25 mouse cellular contexts compared by ENCODE assay signal in the genomic region with DNA sequence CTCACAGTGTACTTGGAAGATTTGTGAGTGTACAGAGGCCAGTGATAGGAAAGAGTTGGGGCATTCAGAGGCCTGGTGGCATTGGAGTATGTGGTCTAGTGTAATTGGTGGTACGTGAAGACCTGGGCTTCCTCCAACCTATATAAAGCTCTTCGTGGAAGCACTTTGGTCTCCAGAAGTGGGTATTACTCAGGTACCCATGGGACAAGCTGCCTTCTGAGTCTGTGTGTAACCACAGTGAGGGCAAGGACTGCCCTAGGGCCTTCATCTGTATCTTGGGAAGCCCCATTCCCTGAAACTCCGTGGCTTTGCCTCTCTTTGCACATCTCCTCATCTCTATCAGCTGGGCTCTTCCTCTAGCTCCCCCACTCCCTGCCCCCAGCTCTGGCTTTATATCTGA.
DNase-seq lines count a peak whose midpoint lies in the region; ATAC-seq lines count a peak whose summit lies in the region.
"Had no signal": no experiment of that assay in that cellular context is flagged by ENCODE, and none has a peak within 500 bp of the region (broad histone marks: within the 10 kb centered on the region; RNA-seq: fewer than 3 reads in every experiment).

No protein-coding gene starts in this region.

- no peak for ATAC-seq in heart, embryonic 11.5 days (replicated peaks; ENCODE audit: insufficient number of reproducible peaks, low FRiP score, low TSS enrichment)
- no peak for ATAC-seq in hindbrain, embryonic 13.5 days (ENCODE audit: low FRiP score)
- ATAC-seq in hindbrain, embryonic 11.5 days (ENCODE audit: low FRiP score): no peak
- ATAC-seq: activated CD4-positive, CD25-positive, alpha-beta regulatory T cell, adult 4 months; forebrain, embryonic 14.5 days; forebrain, embryonic 16.5 days; Patski had no signal

- no peak overlapping the region for H3K27ac ChIP-seq in heart, embryonic 11.5 days (ENCODE audit: low read depth, low read length)
- peak overlapping the region; percentile 52 for H3K27ac ChIP-seq in hindbrain, embryonic 13.5 days
- no peak overlapping the region for H3K27ac ChIP-seq in hindbrain, embryonic 11.5 days (ENCODE audit: low read depth, low read length)
- H3K27ac ChIP-seq: embryonic facial prominence, embryonic 13.5 days; embryonic facial prominence, embryonic 15.5 days; forebrain, embryonic 10.5 days; forebrain, embryonic 12.5 days had no signal

- no peak overlapping the region for H3K9ac ChIP-seq in heart, embryonic 11.5 days (ENCODE audit: low read depth, low read length)
- no peak overlapping the region for H3K9ac ChIP-seq in hindbrain, embryonic 13.5 days
- no peak overlapping the region for H3K9ac ChIP-seq in hindbrain, embryonic 11.5 days (ENCODE audit: low read depth, low read length)
- H3K9ac ChIP-seq: embryonic facial prominence, embryonic 13.5 days; embryonic facial prominence, embryonic 15.5 days; forebrain, embryonic 12.5 days had no signal

- no peaks in the 10 kb centered on the region for H3K9me3 ChIP-seq in heart, embryonic 11.5 days (replicated peaks; ENCODE audit: control insufficient read depth, low read length)
- H3K9me3 ChIP-seq in hindbrain, embryonic 13.5 days: no peaks in the 10 kb centered on the region
- H3K9me3 ChIP-seq in hindbrain, embryonic 11.5 days (ENCODE audit: control insufficient read depth, low read length): no peaks in the 10 kb centered on the region
- H3K9me3 ChIP-seq: embryonic facial prominence, embryonic 13.5 days; embryonic facial prominence, embryonic 15.5 days; forebrain, embryonic 10.5 days; forebrain, embryonic 12.5 days; G1E had no signal

- no peaks in the 10 kb centered on the region; the same call in 1 of the 2 replicates for H3K4me1 ChIP-seq in heart, embryonic 11.5 days (ENCODE audit: control insufficient read depth, insufficient read depth, low read length)
- H3K4me1 ChIP-seq in hindbrain, embryonic 13.5 days (replicated peaks): peaks cover 22% of the 10 kb centered on the region
- 0 out of 2 replicates have a peak, but pooled peaks cover 3% of the 10 kb centered on the region for H3K4me1 ChIP-seq in hindbrain, embryonic 11.5 days (replicated peaks; ENCODE audit: control insufficient read depth, insufficient read depth, low read length)
- H3K4me1 ChIP-seq: embryonic facial prominence, embryonic 15.5 days had no signal

- no peak overlapping the region for H3K4me3 ChIP-seq in heart, embryonic 11.5 days (ENCODE audit: low read depth, low read length)
- no peak overlapping the region for H3K4me3 ChIP-seq in hindbrain, embryonic 13.5 days
- no peak overlapping the region for H3K4me3 ChIP-seq in hindbrain, embryonic 11.5 days (ENCODE audit: low read depth, low read length)
- H3K4me3 ChIP-seq: embryonic facial prominence, embryonic 13.5 days; embryonic facial prominence, embryonic 15.5 days; erythroblast, embryonic 14.5 days; forebrain, embryonic 10.5 days; forebrain, embryonic 12.5 days had no signal

- H3K4me2 ChIP-seq in heart, embryonic 11.5 days: no peak overlapping the region
- no peak overlapping the region for H3K4me2 ChIP-seq in hindbrain, embryonic 13.5 days
- H3K4me2 ChIP-seq in hindbrain, embryonic 11.5 days (replicated peaks; ENCODE audit: low read depth, low read length): no peak overlapping the region
- H3K4me2 ChIP-seq: embryonic facial prominence, embryonic 13.5 days; embryonic facial prominence, embryonic 15.5 days; forebrain, embryonic 12.5 days had no signal

- 70% methylated on average over 3 of the region's 3 CpGs for WGBS in heart, embryonic 11.5 days (ENCODE audit: insufficient replicate concordance)
- WGBS in hindbrain, embryonic 13.5 days: 88% methylated on average over 3 of the region's 3 CpGs
- WGBS in hindbrain, embryonic 11.5 days: 89% methylated on average over 3 of the region's 3 CpGs

- H3K27me3 ChIP-seq in heart, embryonic 11.5 days (ENCODE audit: control insufficient read depth, insufficient read depth, low read length): no peaks in the 10 kb centered on the region
- H3K27me3 ChIP-seq in hindbrain, embryonic 13.5 days: no peaks in the 10 kb centered on the region
- H3K27me3 ChIP-seq in hindbrain, embryonic 11.5 days (ENCODE audit: control insufficient read depth, insufficient read depth, low read length): no peaks in the 10 kb centered on the region
- H3K27me3 ChIP-seq: embryonic facial prominence, embryonic 13.5 days; embryonic facial prominence, embryonic 15.5 days; Patski had no signal

- peak; percentile 37 for DNase-seq in heart, adult 11 months
- DNase-seq in hindbrain, embryonic 11.5 days (ENCODE audit: low spot score): no peak
- peak; percentile 58 for DNase-seq in 3T3-L1 (ENCODE audit: low read depth, low spot score)
- DNase-seq in frontal cortex, postnatal 36 days (ENCODE audit: low spot score in 2 of 2): no peak
- DNase-seq: adrenal gland, adult 8-10 months; adrenal gland, postnatal 14 days; adrenal gland, postnatal 36 days; cerebellum, adult 11-12 months; cerebellum, adult 2 months; cerebellum, adult 9-10 months; cerebellum, postnatal 10 days; cerebellum, postnatal 25 days; embryo, embryonic 11 days had no signal

- H3K36me3 ChIP-seq in heart, embryonic 11.5 days (ENCODE audit: control insufficient read depth, insufficient read depth, low read length): no peaks in the 10 kb centered on the region
- no peaks in the 10 kb centered on the region for H3K36me3 ChIP-seq in hindbrain, embryonic 13.5 days
- H3K36me3 ChIP-seq in hindbrain, embryonic 11.5 days (ENCODE audit: control insufficient read depth, insufficient read depth, low read length): no peaks in the 10 kb centered on the region
- H3K36me3 ChIP-seq: embryonic facial prominence, embryonic 13.5 days; embryonic facial prominence, embryonic 15.5 days; forebrain, embryonic 10.5 days; forebrain, embryonic 12.5 days; G1E had no signal

Comparison
In these comparisons a context has a peak if more than half of its experiments do, and no peak if none do; other contexts are left out.
1. DNase-seq: peak in heart, adult 11 months (single experiment) and 3T3-L1 (single experiment); none in hindbrain, embryonic 11.5 days (single experiment) and frontal cortex, postnatal 36 days (0 of 2).